Mouse (Mus musculus) urinary bladder, postnatal 0 days (tissue): ENCODE results near the gene Zranb2. TPM values are rescaled to one million over a fixed set of nuclear protein-coding genes. Genes with fewer than 3 reads are reported as not detected.

Source experiments
- microRNA counts: library from miRNA; unstranded; fragments of <30 nt; microRNA quantifications from one replicate; lab custom pipeline; 2016
- microRNA-seq: library from miRNA; unstranded; fragments of <30 nt; microRNA quantifications from one replicate; pipeline ENCODE4, GENCODE M21; 2016
- polyA plus RNA-seq: library from polyadenylated mRNA; unstranded; fragments of >200 nt; fragmentation: Nextera tagmentation; extraction: Ambion mirVana; gene quantifications from 2 replicates; pipeline ENCODE4 v1.2.1, GENCODE M21; 2015

Zranb2 gene
- 41.3 and 48.7 TPM in 2 replicates for polyA plus RNA-seq

GRCm38 (mm10) chr3:157533964-157534785, at the start of gene Zranb2:
Zranb2 (plus strand) TSS chr3:157534160.

GRCm38 (mm10) chr3:157566725-157567565, 33.0 kb downstream of the Zranb2 start, which contains the start of gene Ptger3:
Ptger3 (plus strand) TSS chr3:157566892.

MicroRNAs within 50 kb of the gene (microRNA counts, 519-probe panel; counts per million panel counts)
- not detected for microRNA mmu-miR-186 (lab: Ali Mortazavi, UCI)

Small RNA genes within 50 kb of the gene (microRNA-seq; reads per million reads assigned to microRNA genes)
- 478 reads per million, percentile 65 among the genes with 10 or more reads in this experiment for gene Mir186

Other genes starting within 250 kb of the Zranb2 start
- gene Ptger3, start 32.7 kb downstream of the Zranb2 start, polyA plus RNA-seq: 8.4 and 9.5 TPM in 2 replicates